Mouse (Mus musculus): Measurements from ENCODE around the gene Ube2v1. TPM values are rescaled to one million over a fixed set of nuclear protein-coding genes. Genes with fewer than 3 reads are reported as not detected.
"Not testable (repeated sequence)": the region's sequence is repeated elsewhere in the genome, so short reads cannot be mapped to it uniquely, and the experiment has no call there.

Gene Ube2v1
- polyA plus RNA-seq, 1 experiment from 2014 or later, result 184 TPM

DNA sequence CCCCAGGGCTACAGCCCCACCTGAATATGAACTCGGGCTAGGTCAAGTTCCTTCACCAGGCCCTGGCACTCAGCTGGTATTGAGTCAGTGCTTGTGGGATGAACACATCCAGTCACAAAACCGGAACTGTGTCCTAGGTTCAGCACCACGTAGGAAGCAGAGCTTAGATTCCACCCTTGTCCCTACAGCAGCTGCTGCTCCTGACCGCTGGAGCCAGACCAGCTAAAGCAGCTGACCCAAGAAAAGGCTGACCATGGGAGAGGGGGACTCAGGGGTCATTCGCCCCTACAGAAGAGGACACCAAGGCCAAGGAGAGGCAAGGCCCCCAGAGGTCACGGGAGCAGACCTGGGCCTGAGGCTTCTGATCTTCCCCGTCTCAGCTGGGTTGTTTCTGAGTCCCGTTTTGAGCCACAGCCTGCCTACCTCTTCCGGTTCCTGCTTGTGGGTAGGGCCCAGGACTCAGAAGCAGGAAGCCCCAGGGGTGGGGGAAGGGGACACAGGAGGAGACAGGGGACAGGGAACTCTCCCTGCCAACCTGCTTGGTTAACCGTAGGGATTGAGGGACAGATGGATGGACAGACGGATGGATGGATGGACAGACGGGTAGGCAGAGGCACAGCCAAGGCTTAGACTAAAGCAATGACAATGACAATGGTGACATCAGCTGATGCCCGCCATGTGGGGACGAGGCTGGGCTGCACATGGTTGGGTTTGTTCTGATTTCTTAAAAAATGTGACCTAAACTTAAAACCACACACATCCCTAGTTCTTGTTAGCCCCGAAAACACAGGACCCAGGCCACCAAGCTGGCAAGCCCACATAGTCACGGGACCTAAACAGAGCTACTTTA, 25.0 kb upstream of the Ube2v1 start:
- H3K9ac ChIP-seq (replicated peaks; ENCODE audit: low read depth), result 0 out of 2 replicates have a peak overlapping the region, but pooled peaks have one; percentile 16
- H3K36me3 ChIP-seq (ENCODE audit: insufficient read depth, low read length), result 0 out of 2 replicates have a peak, but pooled peaks cover 4% of the 10 kb centered on the region
- ATAC-seq (no peak), DNase-seq (ENCODE audit: low spot score) (peak; percentile 58)
- H3K9me3 ChIP-seq (ENCODE audit: low read length), result no peaks in the 10 kb centered on the region
- H3K4me2 ChIP-seq (replicated peaks; ENCODE audit: low read depth, low read length), result no peak overlapping the region
- H3K4me3 ChIP-seq (ENCODE audit: low read depth, low read length), result no peak overlapping the region
- H3K27me3 ChIP-seq (replicated peaks; ENCODE audit: insufficient read depth, low read length), result no peaks in the 10 kb centered on the region
- 78% methylated on average over 16 of the region's 16 CpGs for WGBS
- peaks cover 27% of the 10 kb centered on the region for H3K4me1 ChIP-seq (ENCODE audit: insufficient read depth, low read depth, low read length)
- H3K27ac ChIP-seq (ENCODE audit: low read length), result peak overlapping the region; percentile 63
- TF ChIP-seq EP300 (IDR thresholded peaks at IDR 0.05), result no peak
- no peak for TF ChIP-seq CTCF (IDR thresholded peaks at IDR 0.05)

DNA sequence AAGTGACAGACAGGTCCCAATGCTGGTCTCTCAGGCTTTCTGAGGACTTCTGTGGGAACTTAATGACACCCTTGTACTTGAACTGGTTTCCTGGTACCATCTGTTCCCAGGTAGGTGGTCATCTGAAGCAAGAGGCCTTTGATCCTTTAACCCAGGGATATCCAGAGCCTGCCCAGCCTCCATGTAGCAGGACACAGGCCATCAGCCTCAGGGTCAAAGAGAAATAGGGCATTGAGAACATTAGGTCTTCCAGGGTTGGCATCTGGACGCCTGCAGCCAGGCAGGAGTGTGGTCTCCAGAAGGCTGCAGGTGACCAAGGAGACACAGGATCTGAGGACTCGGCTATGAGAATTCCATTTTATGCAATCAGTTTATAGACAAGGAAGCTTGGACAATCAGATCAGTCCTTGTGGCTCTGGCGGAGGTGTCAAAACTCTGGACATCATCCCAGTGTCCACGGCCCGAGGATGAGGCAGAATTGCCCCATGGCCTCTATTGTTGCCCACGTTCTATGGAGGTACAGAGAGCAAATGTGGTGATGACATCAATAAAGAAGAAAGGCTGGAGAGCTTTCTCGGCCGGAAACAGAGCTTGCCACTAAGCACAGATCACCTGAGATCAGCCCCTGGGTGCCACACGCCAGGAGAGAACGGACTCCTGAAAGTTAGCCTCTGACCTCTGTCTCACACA, 23.2 kb upstream of the Ube2v1 start:
- Histone ChIP-seq H3K4me3 (ENCODE audit: low read depth, low read length) (no peak overlapping the region), H3K9ac (replicated peaks; ENCODE audit: low read depth) (no peak overlapping the region), H3K4me1 (ENCODE audit: insufficient read depth, low read depth, low read length) (peaks cover 17% of the 10 kb centered on the region), H3K36me3 (ENCODE audit: insufficient read depth, low read length) (0 out of 2 replicates have a peak, but pooled peaks cover 4% of the 10 kb centered on the region), H3K9me3 (ENCODE audit: low read length) (no peaks in the 10 kb centered on the region), H3K4me2 (replicated peaks; ENCODE audit: low read depth, low read length) (no peak overlapping the region), H3K27me3 (replicated peaks; ENCODE audit: insufficient read depth, low read length) (no peaks in the 10 kb centered on the region), H3K27ac (ENCODE audit: low read length) (no peak overlapping the region)
- TF ChIP-seq CTCF (IDR thresholded peaks at IDR 0.05) (no peak), EP300 (IDR thresholded peaks at IDR 0.05) (no peak)
- 89% methylated on average over 10 of the region's 10 CpGs for WGBS
- no peak for ATAC-seq
- DNase-seq (ENCODE audit: low spot score), result no peak

DNA sequence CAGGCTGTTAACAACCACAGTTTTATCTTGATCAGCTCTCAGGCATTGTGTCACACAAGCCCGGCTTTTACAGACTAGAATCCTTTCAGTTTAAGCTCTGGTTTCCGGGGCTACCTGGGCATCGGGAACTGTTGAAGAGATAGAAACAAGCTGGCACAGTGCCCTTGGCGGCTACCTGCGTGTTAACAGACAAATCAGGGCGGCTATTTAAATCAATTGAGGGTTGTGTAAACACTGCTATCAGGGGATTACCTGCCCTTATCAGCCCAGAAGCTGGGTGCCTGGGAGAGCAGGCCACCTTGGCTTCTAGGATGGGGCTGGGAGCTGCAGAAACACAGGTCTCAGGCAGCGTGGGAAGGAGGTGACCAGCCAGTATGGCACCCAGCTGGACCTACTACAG, 20.8 kb upstream of the Ube2v1 start:
- H3K27ac ChIP-seq (ENCODE audit: low read length), result no peak overlapping the region
- H3K9ac ChIP-seq (replicated peaks; ENCODE audit: low read depth), result no peak overlapping the region
- no peaks in the 10 kb centered on the region for H3K4me1 ChIP-seq (ENCODE audit: insufficient read depth, low read depth, low read length)
- WGBS, result 48% methylated on average over 7 of the region's 7 CpGs
- H3K27me3 ChIP-seq (replicated peaks; ENCODE audit: insufficient read depth, low read length), result no peaks in the 10 kb centered on the region
- 0 out of 2 replicates have a peak, but pooled peaks cover 4% of the 10 kb centered on the region for H3K36me3 ChIP-seq (ENCODE audit: insufficient read depth, low read length)
- H3K4me2 ChIP-seq (replicated peaks; ENCODE audit: low read depth, low read length), result no peak overlapping the region
- H3K9me3 ChIP-seq (ENCODE audit: low read length), result no peaks in the 10 kb centered on the region
- no peak for ATAC-seq
- H3K4me3 ChIP-seq (ENCODE audit: low read depth, low read length), result no peak overlapping the region
- TF ChIP-seq CTCF (IDR thresholded peaks at IDR 0.05), result no peak
- no peak for TF ChIP-seq EP300 (IDR thresholded peaks at IDR 0.05)
- DNase-seq (ENCODE audit: low spot score), result no peak

DNA sequence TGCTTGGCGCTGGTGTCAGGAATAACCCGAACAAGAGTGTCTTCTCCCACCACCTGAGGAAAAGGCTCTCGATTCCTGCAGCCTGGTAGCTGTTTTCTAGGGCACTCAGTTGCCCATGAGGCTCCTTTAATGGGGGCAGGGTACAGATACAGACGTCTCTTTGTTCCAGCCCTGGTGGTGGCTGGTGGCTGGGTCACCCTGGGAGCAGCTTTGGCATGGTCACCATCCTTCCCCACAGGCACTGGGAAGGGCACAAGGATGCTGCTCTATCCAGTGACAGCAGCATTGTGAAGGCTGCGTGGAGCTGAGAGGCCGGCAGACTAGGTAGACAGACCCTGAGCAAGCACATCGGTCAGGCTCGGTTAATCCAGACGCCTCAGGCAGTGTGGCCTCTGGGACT, 19.7 kb upstream of the Ube2v1 start:
- Histone ChIP-seq H3K4me3 (ENCODE audit: low read depth, low read length) (no peak overlapping the region), H3K27me3 (replicated peaks; ENCODE audit: insufficient read depth, low read length) (no peaks in the 10 kb centered on the region), H3K4me2 (replicated peaks; ENCODE audit: low read depth, low read length) (no peak overlapping the region), H3K4me1 (ENCODE audit: insufficient read depth, low read depth, low read length) (no peaks in the 10 kb centered on the region), H3K9ac (replicated peaks; ENCODE audit: low read depth) (no peak overlapping the region), H3K36me3 (ENCODE audit: insufficient read depth, low read length) (0 out of 2 replicates have a peak, but pooled peaks cover 4% of the 10 kb centered on the region), H3K9me3 (ENCODE audit: low read length) (no peaks in the 10 kb centered on the region), H3K27ac (ENCODE audit: low read length) (no peak overlapping the region)
- TF ChIP-seq CTCF (IDR thresholded peaks at IDR 0.05) (no peak), EP300 (IDR thresholded peaks at IDR 0.05) (no peak)
- no peak for DNase-seq (ENCODE audit: low spot score)
- no peak for ATAC-seq
- WGBS, result 86% methylated on average over 9 of the region's 9 CpGs

DNA sequence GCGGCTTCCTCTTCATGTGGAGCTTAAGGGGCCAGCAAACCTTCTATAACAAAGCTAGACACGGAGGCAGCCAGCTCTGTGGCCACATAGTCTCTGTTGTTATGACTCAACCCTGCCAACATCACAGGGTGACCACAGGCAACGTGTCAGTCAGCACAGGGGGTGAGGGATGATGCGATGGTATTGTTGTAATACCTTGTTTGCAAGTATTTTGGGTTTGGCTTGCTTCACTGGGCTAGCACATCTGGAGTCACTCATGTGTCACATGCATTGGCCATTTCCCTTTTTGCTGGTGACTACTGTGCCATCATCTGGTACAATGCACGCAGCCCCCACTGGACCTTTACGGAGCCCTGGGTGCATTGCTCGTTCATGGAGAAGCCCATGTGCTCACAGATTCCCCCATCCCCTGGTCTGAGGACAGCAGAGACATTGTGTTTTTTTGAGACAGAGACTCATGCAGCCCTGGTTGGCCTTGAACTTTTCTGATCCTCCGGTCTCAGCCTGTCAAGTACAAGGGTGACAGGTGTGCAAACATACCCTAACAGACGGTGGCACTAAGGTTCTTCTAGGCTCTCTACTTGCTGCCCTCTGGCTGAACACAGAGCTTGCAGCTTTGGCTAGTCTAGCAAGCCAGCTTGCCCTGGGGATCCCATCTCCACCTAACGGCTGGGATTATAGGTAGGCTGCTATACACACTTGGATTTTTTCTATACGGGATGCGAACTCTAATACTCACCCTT, 17.6 kb upstream of the Ube2v1 start:
- no peak overlapping the region for H3K9ac ChIP-seq (replicated peaks; ENCODE audit: low read depth)
- H3K4me1 ChIP-seq (ENCODE audit: insufficient read depth, low read depth, low read length), result no peaks in the 10 kb centered on the region
- TF ChIP-seq CTCF (IDR thresholded peaks at IDR 0.05) (no peak), EP300 (IDR thresholded peaks at IDR 0.05) (no peak)
- ATAC-seq (peak; percentile 36), DNase-seq (ENCODE audit: low spot score) (peak; percentile 59)
- H3K27me3 ChIP-seq (replicated peaks; ENCODE audit: insufficient read depth, low read length), result no peaks in the 10 kb centered on the region
- H3K36me3 ChIP-seq (ENCODE audit: insufficient read depth, low read length), result 0 out of 2 replicates have a peak, but pooled peaks cover 4% of the 10 kb centered on the region
- H3K4me2 ChIP-seq (replicated peaks; ENCODE audit: low read depth, low read length), result no peak overlapping the region
- no peak overlapping the region for H3K4me3 ChIP-seq (ENCODE audit: low read depth, low read length)
- H3K27ac ChIP-seq (ENCODE audit: low read length), result no peak overlapping the region
- 74% methylated on average over 12 of the region's 12 CpGs for WGBS
- H3K9me3 ChIP-seq (ENCODE audit: low read length), result no peaks in the 10 kb centered on the region

GRCm38 (mm10) chr2:167646411-167646810, 14.5 kb upstream of the Ube2v1 start:
- Histone ChIP-seq H3K4me3 (ENCODE audit: low read depth, low read length) (no peak overlapping the region), H3K27me3 (replicated peaks; ENCODE audit: insufficient read depth, low read length) (no peaks in the 10 kb centered on the region), H3K36me3 (ENCODE audit: insufficient read depth, low read length) (no peaks in the 10 kb centered on the region; the same call in 1 of the 2 replicates), H3K4me2 (replicated peaks; ENCODE audit: low read depth, low read length) (no peak overlapping the region), H3K4me1 (ENCODE audit: insufficient read depth, low read depth, low read length) (no peaks in the 10 kb centered on the region), H3K27ac (ENCODE audit: low read length) (no peak overlapping the region), H3K9me3 (ENCODE audit: low read length) (no peaks in the 10 kb centered on the region), H3K9ac (replicated peaks; ENCODE audit: low read depth) (no peak overlapping the region)
- peak; percentile 32 for DNase-seq (ENCODE audit: low spot score)
- 64% methylated on average over 4 of the region's 4 CpGs for WGBS
- no peak for ATAC-seq
- TF ChIP-seq CTCF (IDR thresholded peaks at IDR 0.05) (peak; percentile 57), EP300 (IDR thresholded peaks at IDR 0.05) (no peak)

DNA sequence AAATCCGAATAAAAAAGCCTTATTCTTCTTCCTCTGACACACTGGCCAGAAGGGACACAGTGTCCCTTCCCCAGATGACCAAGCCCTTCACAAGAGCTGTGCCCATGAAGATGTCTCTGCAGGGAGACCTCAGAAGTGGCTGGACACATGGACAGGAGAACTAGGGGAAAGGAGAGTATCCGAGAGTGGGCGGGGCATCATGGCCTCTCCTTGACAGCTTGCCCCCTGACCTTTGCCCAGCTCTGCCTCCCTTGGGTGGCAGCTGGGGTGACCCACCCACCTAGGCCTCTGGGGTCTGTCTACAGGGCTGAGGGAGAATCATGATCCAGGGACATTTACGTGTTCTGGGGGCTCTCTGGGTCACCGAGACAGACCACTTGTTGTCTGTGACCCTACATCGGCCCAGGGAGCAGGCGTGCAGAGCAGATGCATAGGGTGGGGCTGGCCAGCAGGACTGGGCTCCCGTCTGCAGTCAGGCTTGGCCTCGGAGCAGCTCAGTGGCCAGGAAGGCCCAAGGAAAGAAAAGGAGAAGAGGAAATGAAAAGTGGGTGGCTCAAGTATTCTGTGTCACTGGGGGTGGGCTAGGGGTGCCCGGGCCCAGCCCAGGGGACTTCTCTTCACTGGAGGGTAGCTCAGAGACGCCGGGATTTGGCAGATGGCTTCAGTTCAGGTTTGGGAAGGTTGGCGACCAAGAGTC, 11.6 kb upstream of the Ube2v1 start:
- not testable (repeated sequence) for H3K4me3 ChIP-seq (ENCODE audit: low read depth, low read length); H3K27me3 ChIP-seq (replicated peaks; ENCODE audit: insufficient read depth, low read length); H3K9ac ChIP-seq (replicated peaks; ENCODE audit: low read depth); DNase-seq (ENCODE audit: low spot score); H3K9me3 ChIP-seq (ENCODE audit: low read length); ATAC-seq; H3K36me3 ChIP-seq (ENCODE audit: insufficient read depth, low read length); H3K4me1 ChIP-seq (ENCODE audit: insufficient read depth, low read depth, low read length); H3K4me2 ChIP-seq (replicated peaks; ENCODE audit: low read depth, low read length); H3K27ac ChIP-seq (ENCODE audit: low read length)
- 82% methylated on average over 12 of the region's 13 CpGs for WGBS
